Mouse (Mus musculus) megakaryocyte, embryonic 14.5 days (primary cell): ENCODE results near the gene Zmym3.

Experiments used
- FLI1 ChIP-seq: IDR thresholded peaks from 2 replicates; pipeline ENCODE4 v1.6.1; 2012; ENCODE audit warnings: low read length, inconsistent platforms, mixed read lengths
- GATA1 ChIP-seq: IDR thresholded peaks from 3 replicates; pipeline ENCODE4 v1.6.1; 2012; ENCODE audit warnings: mixed read lengths, low read length, inconsistent platforms, borderline replicate concordance

DNA sequence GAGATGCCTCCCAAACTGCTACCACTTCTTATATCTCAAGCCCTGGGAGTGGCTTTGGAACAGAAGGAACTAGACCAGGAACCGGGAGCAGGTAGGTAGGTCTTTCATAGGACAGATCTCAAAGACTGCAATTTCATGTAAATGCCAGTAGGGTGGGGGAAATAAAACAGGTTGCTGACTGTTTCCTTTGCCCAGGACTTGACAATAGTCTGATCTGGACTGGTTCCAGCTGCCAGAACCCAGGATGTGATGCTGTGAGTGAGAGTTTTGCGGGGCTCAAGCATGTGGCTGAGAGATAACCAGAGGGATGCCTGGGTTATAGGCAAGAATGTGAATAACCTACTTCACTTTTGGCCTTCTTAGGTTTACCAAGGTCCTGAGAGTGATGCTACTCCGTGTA lies 30.9 kb upstream of the Zmym3 start:
- TF ChIP-seq GATA1 (no peak), FLI1 (no peak)
